Mouse (Mus musculus): ENCODE data around the gene Ecsit. TPM values are rescaled to one million over a fixed set of nuclear protein-coding genes. Genes with fewer than 3 reads are reported as not detected.
A peak's percentile ranks its signal among the peaks of the same experiment; 100 is the strongest.

The Ecsit gene
- total and polyA plus RNA-seq, 3 experiments, result 92.5 to 169 (median 106) TPM

GRCm38 (mm10) chr9:22099922-22100321, 14.7 kb upstream of the Ecsit start:
- TF ChIP-seq CTCF (IDR thresholded peaks at IDR 0.05) (no peak), POLR2A (IDR thresholded peaks at IDR 0.05; ENCODE audit: insufficient read depth, low read depth, low read length) (no peak), EP300 (IDR thresholded peaks at IDR 0.05; ENCODE audit: insufficient read depth, low read depth, low read length) (no peak)
- intact Hi-C loops (cut with DNase I), result loop anchor here (5.0 kb wide), 1 partner anchor 42 kb away; no protein-coding TSS in a partner anchor
- Histone ChIP-seq H3K79me2 (replicated peaks; ENCODE audit: control insufficient read depth, insufficient read depth, low read length) (no peaks in the 10 kb centered on the region), H3K36me3 (ENCODE audit: control insufficient read depth, insufficient read depth, low read length) (no peaks in the 10 kb centered on the region), H3K9ac (ENCODE audit: low read depth, low read length) (no peak overlapping the region), H3K4me1 (ENCODE audit: control insufficient read depth, insufficient read depth, low read length) (peaks cover 3% of the 10 kb centered on the region), H3K27ac (no peak overlapping the region), H3K4me3 (no peak overlapping the region), H3K27me3 (ENCODE audit: control insufficient read depth, insufficient read depth, low read length) (peaks cover 2% of the 10 kb centered on the region; the same call in 1 of the 2 replicates)
- WGBS, result 5% methylated on average over 18 of the region's 18 CpGs
- DNase-seq, result no peak

GRCm38 (mm10) chr9:22098993-22099696, 13.9 kb upstream of the Ecsit start, which contains the start of gene Cnn1:
Gene Cnn1 (plus strand): TSS chr9:22099216.
- H3K79me2 ChIP-seq (replicated peaks; ENCODE audit: control insufficient read depth, insufficient read depth, low read length), result no peaks in the 10 kb centered on the region
- no peak for TF ChIP-seq POLR2A (IDR thresholded peaks at IDR 0.05; ENCODE audit: insufficient read depth, low read depth, low read length)
- TF ChIP-seq CTCF (IDR thresholded peaks at IDR 0.05), result no peak
- no peak for TF ChIP-seq EP300 (IDR thresholded peaks at IDR 0.05; ENCODE audit: insufficient read depth, low read depth, low read length)
- peaks cover 3% of the 10 kb centered on the region for H3K4me1 ChIP-seq (ENCODE audit: control insufficient read depth, insufficient read depth, low read length)
- H3K27me3 ChIP-seq (ENCODE audit: control insufficient read depth, insufficient read depth, low read length), result peaks cover 2% of the 10 kb centered on the region; the same call in 1 of the 2 replicates
- H3K27ac ChIP-seq, result no peak within 1 kb of the TSS
- peak in 1 of 2 experiments; percentile 36 for DNase-seq
- 7% methylated on average over 14 of the region's 14 CpGs for WGBS
- H3K9ac ChIP-seq (ENCODE audit: low read depth, low read length), result no peak within 1 kb of the TSS
- H3K4me3 ChIP-seq, result no peak within 1 kb of the TSS
- intact Hi-C loops (cut with DNase I), result loop anchor here (5.0 kb wide), 1 partner anchor 43 kb away; no protein-coding TSS in a partner anchor
- H3K36me3 ChIP-seq (ENCODE audit: control insufficient read depth, insufficient read depth, low read length), result no peaks in the 10 kb centered on the region

- no peaks in the 10 kb centered on the region for H3K36me3 ChIP-seq (ENCODE audit: control insufficient read depth, insufficient read depth, low read length)
- H3K9ac ChIP-seq (ENCODE audit: low read depth, low read length), result peak overlapping the region; percentile 45
- no peaks in the 10 kb centered on the region for H3K79me2 ChIP-seq (replicated peaks; ENCODE audit: control insufficient read depth, insufficient read depth, low read length)
- peak; percentile 88 to 90 for DNase-seq
- TF ChIP-seq CTCF (IDR thresholded peaks at IDR 0.05) (peak; percentile 92), POLR2A (IDR thresholded peaks at IDR 0.05; ENCODE audit: insufficient read depth, low read depth, low read length) (no peak)
- WGBS, result 1% methylated on average over 24 of the region's 24 CpGs
- intact Hi-C loops (cut with DNase I), result loop anchor here (5.0 kb wide), 1 partner anchor 46 kb away; no protein-coding TSS in a partner anchor
- peaks cover 2% of the 10 kb centered on the region; the same call in 1 of the 2 replicates for H3K27me3 ChIP-seq (ENCODE audit: control insufficient read depth, insufficient read depth, low read length)
- peak overlapping the region; percentile 48 for H3K4me3 ChIP-seq
- H3K27ac ChIP-seq, result peak overlapping the region; percentile 26; the same call in 1 of the 2 replicates
- peaks cover 3% of the 10 kb centered on the region for H3K4me1 ChIP-seq (ENCODE audit: control insufficient read depth, insufficient read depth, low read length)
These were observed 10.6 kb upstream of the Ecsit start for GRCm38 (mm10) chr9:22095854-22096307.

- intact Hi-C loops (cut with DNase I), result no loop called here
- 86% methylated on average over 6 of the region's 6 CpGs for WGBS
- Histone ChIP-seq H3K27ac (no peak overlapping the region), H3K36me3 (ENCODE audit: control insufficient read depth, insufficient read depth, low read length) (no peaks in the 10 kb centered on the region), H3K79me2 (replicated peaks; ENCODE audit: control insufficient read depth, insufficient read depth, low read length) (no peaks in the 10 kb centered on the region), H3K4me3 (no peak overlapping the region), H3K4me1 (ENCODE audit: control insufficient read depth, insufficient read depth, low read length) (peaks cover 3% of the 10 kb centered on the region), H3K9ac (ENCODE audit: low read depth, low read length) (no peak overlapping the region), H3K27me3 (ENCODE audit: control insufficient read depth, insufficient read depth, low read length) (no peaks in the 10 kb centered on the region)
- no peak for DNase-seq
- no peak for TF ChIP-seq EP300 (IDR thresholded peaks at IDR 0.05; ENCODE audit: insufficient read depth, low read depth, low read length)
- no peak for TF ChIP-seq POLR2A (IDR thresholded peaks at IDR 0.05; ENCODE audit: insufficient read depth, low read depth, low read length)
- no peak for TF ChIP-seq CTCF (IDR thresholded peaks at IDR 0.05)
These were observed 7.5 kb upstream of the Ecsit start for GRCm38 (mm10) chr9:22092746-22093145.

- WGBS, result 69% methylated on average over 7 of the region's 7 CpGs
- H3K36me3 ChIP-seq (ENCODE audit: control insufficient read depth, insufficient read depth, low read length), result no peaks in the 10 kb centered on the region
- intact Hi-C loops (cut with DNase I), result no loop called here
- H3K79me2 ChIP-seq (replicated peaks; ENCODE audit: control insufficient read depth, insufficient read depth, low read length), result no peaks in the 10 kb centered on the region
- no peak overlapping the region for H3K27ac ChIP-seq
- H3K4me1 ChIP-seq (ENCODE audit: control insufficient read depth, insufficient read depth, low read length), result peaks cover 1% of the 10 kb centered on the region; the same call in 1 of the 2 replicates
- DNase-seq, result no peak
- TF ChIP-seq POLR2A (IDR thresholded peaks at IDR 0.05; ENCODE audit: insufficient read depth, low read depth, low read length) (no peak), EP300 (IDR thresholded peaks at IDR 0.05; ENCODE audit: insufficient read depth, low read depth, low read length) (no peak), CTCF (IDR thresholded peaks at IDR 0.05) (no peak)
- no peak overlapping the region for H3K4me3 ChIP-seq
- H3K9ac ChIP-seq (ENCODE audit: low read depth, low read length), result no peak overlapping the region
- no peaks in the 10 kb centered on the region for H3K27me3 ChIP-seq (ENCODE audit: control insufficient read depth, insufficient read depth, low read length)
These were observed 4.7 kb upstream of the Ecsit start for GRCm38 (mm10) chr9:22089986-22090385.

- Histone ChIP-seq H3K4me1 (ENCODE audit: control insufficient read depth, insufficient read depth, low read length) (peaks cover 1% of the 10 kb centered on the region; the same call in 1 of the 2 replicates), H3K4me3 (no peak overlapping the region), H3K79me2 (replicated peaks; ENCODE audit: control insufficient read depth, insufficient read depth, low read length) (no peaks in the 10 kb centered on the region), H3K27ac (no peak overlapping the region), H3K36me3 (ENCODE audit: control insufficient read depth, insufficient read depth, low read length) (no peaks in the 10 kb centered on the region), H3K27me3 (ENCODE audit: control insufficient read depth, insufficient read depth, low read length) (no peaks in the 10 kb centered on the region), H3K9ac (ENCODE audit: low read depth, low read length) (no peak overlapping the region)
- WGBS, result 98% methylated on average over 7 of the region's 7 CpGs
- TF ChIP-seq CTCF (IDR thresholded peaks at IDR 0.05) (no peak), POLR2A (IDR thresholded peaks at IDR 0.05; ENCODE audit: insufficient read depth, low read depth, low read length) (no peak), EP300 (IDR thresholded peaks at IDR 0.05; ENCODE audit: insufficient read depth, low read depth, low read length) (no peak)
- intact Hi-C loops (cut with DNase I), result no loop called here
- DNase-seq, result no peak
These were observed 4.0 kb upstream of the Ecsit start for GRCm38 (mm10) chr9:22089281-22089680.
